ENCODE assay signal across 13 mouse cellular contexts in the genomic region with DNA sequence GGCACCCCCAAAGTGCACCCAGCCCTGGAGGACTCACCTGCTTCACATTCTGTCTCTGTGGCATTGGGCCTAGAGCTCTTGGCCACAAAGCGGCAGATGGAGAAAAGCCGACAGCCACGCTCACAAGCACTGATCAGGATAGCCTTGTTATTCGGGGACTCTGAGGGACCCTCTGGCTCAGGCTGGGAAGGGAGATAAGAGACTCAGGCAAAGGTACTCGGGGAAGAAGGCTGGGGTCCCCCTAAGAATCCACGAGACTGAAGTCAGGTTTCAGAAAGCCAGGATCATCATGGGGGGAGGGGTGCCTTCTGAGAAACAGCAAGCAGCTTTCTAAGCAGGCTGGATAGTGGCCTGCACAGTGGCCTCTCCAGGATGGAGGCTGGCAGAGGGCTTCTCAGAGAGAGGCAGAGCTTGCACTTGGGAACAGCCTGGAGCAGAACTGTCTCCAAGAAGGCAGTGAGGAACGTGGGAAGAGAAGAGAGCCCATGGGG. TPM values are rescaled to one million over a fixed set of nuclear protein-coding genes. Genes with fewer than 3 reads are reported as not detected.
DNase-seq lines count a peak whose midpoint lies in the region; ATAC-seq lines count a peak whose summit lies in the region.
"Had no signal": no experiment of that assay in that cellular context is flagged by ENCODE, and none has a peak within 500 bp of the region (broad histone marks: within the 10 kb centered on the region; RNA-seq: fewer than 3 reads in every experiment).

No protein-coding gene starts in this region.

- H3K4me1 ChIP-seq in forebrain, embryonic 14.5 days (ENCODE audit: control insufficient read depth, insufficient read depth, low read length), result peaks cover 7% of the 10 kb centered on the region
- H3K4me1 ChIP-seq in midbrain, embryonic 11.5 days (ENCODE audit: control insufficient read depth, insufficient read depth, low read length), result peaks cover 22% of the 10 kb centered on the region
- H3K4me1 ChIP-seq in intestine, embryonic 15.5 days (replicated peaks), result peaks cover 27% of the 10 kb centered on the region

- intact Hi-C loops in gastrocnemius, postnatal 14 days (cut with DNase I; ENCODE audit: low total_unique reads), result no loop called here

- H3K9ac ChIP-seq in forebrain, embryonic 14.5 days (ENCODE audit: low read length), result no peak overlapping the region
- no peak overlapping the region for H3K9ac ChIP-seq in midbrain, embryonic 11.5 days (ENCODE audit: low read length)
- H3K9ac ChIP-seq in intestine, embryonic 15.5 days, result no peak overlapping the region
- H3K9ac ChIP-seq: heart, embryonic 15.5 days; kidney, embryonic 15.5 days had no signal

- ATAC-seq in forebrain, embryonic 14.5 days, result no peak
- no peak for ATAC-seq in midbrain, embryonic 11.5 days (ENCODE audit: low FRiP score)
- no peak for ATAC-seq in intestine, embryonic 15.5 days

- DNase-seq in brain, adult 2 months (ENCODE audit: low read depth, low spot score), result peak; percentile 77
- DNase-seq in cerebellum, adult 9-10 months, result peak; percentile 80
- no peak for DNase-seq in forebrain, embryonic 14.5 days (ENCODE audit: low spot score)
- peak; percentile 85 for DNase-seq in midbrain, embryonic 11.5 days (ENCODE audit: low spot score, missing footprints)
- no peak for DNase-seq in gastrocnemius, postnatal 14 days
- no peak for DNase-seq in spleen, postnatal 14 days (ENCODE audit: low spot score in 2 of 2)
- DNase-seq in adipocyte (ENCODE audit: low spot score), result no peak
- DNase-seq: gastrocnemius, postnatal 36 days had no signal

- H3K4me2 ChIP-seq in forebrain, embryonic 14.5 days (ENCODE audit: low read length), result peak overlapping the region; percentile 55
- H3K4me2 ChIP-seq in midbrain, embryonic 11.5 days, result no peak overlapping the region
- no peak overlapping the region; the same call in 1 of the 2 replicates for H3K4me2 ChIP-seq in intestine, embryonic 15.5 days (replicated peaks)

- H3K9me3 ChIP-seq in forebrain, embryonic 14.5 days (replicated peaks; ENCODE audit: control insufficient read depth, low read length), result no peaks in the 10 kb centered on the region
- H3K9me3 ChIP-seq in midbrain, embryonic 11.5 days (ENCODE audit: control insufficient read depth, low read length), result no peaks in the 10 kb centered on the region
- no peaks in the 10 kb centered on the region for H3K9me3 ChIP-seq in intestine, embryonic 15.5 days
- H3K9me3 ChIP-seq: heart, embryonic 15.5 days; kidney, embryonic 15.5 days had no signal

- H3K4me3 ChIP-seq in forebrain, embryonic 14.5 days (ENCODE audit: low read depth, low read length), result peak overlapping the region; percentile 39; the same call in 1 of the 2 replicates
- H3K4me3 ChIP-seq in midbrain, embryonic 11.5 days (ENCODE audit: low read depth, low read length), result no peak overlapping the region
- H3K4me3 ChIP-seq in intestine, embryonic 15.5 days (replicated peaks), result no peak overlapping the region
- H3K4me3 ChIP-seq: myocyte had no signal

- H3K27me3 ChIP-seq in forebrain, embryonic 14.5 days (replicated peaks; ENCODE audit: control insufficient read depth, insufficient read depth, low read length), result peaks cover 69% of the 10 kb centered on the region
- peaks cover 64% of the 10 kb centered on the region for H3K27me3 ChIP-seq in midbrain, embryonic 11.5 days (ENCODE audit: control insufficient read depth, insufficient read depth, low read length)
- H3K27me3 ChIP-seq in intestine, embryonic 15.5 days (replicated peaks), result peaks cover 75% of the 10 kb centered on the region

- WGBS in forebrain, embryonic 14.5 days, result 53% methylated on average over 6 of the region's 7 CpGs
- 52% methylated on average over 7 of the region's 7 CpGs for whole genome bisulfite sequencing in midbrain, embryonic 11.5 days
- 62% methylated on average over 7 of the region's 7 CpGs for WGBS in intestine, embryonic 15.5 days

- no peaks in the 10 kb centered on the region for H3K36me3 ChIP-seq in forebrain, embryonic 14.5 days (ENCODE audit: control insufficient read depth, insufficient read depth, low read length)
- no peaks in the 10 kb centered on the region for H3K36me3 ChIP-seq in midbrain, embryonic 11.5 days (ENCODE audit: control insufficient read depth, insufficient read depth, low read length)
- no peaks in the 10 kb centered on the region for H3K36me3 ChIP-seq in intestine, embryonic 15.5 days
- H3K36me3 ChIP-seq: heart, embryonic 15.5 days; kidney, embryonic 15.5 days had no signal

- H3K27ac ChIP-seq in forebrain, embryonic 14.5 days (ENCODE audit: low read depth, low read length), result no peak overlapping the region
- H3K27ac ChIP-seq in midbrain, embryonic 11.5 days (ENCODE audit: low read depth, low read length), result no peak overlapping the region
- no peak overlapping the region for H3K27ac ChIP-seq in intestine, embryonic 15.5 days
- H3K27ac ChIP-seq: heart, embryonic 15.5 days; kidney, embryonic 15.5 days; stomach, postnatal 0 days had no signal

RNA-seq across cellular contexts. Expression of a gene that starts 0.9 kb away (rescaled TPM):
- 84.4 and 87.4 TPM in 2 replicates for polyA plus RNA-seq in forebrain, embryonic 14.5 days (2014; fragmentation: Nextera tagmentation; extraction: Ambion mirVana)
- 12.3 TPM in 2 replicates for polyA plus RNA-seq in midbrain, embryonic 11.5 days (2014; fragmentation: Nextera tagmentation; extraction: Ambion mirVana)
- total RNA-seq in gastrocnemius, postnatal 14 days (2021), result not detected
- 3.2 and 4.2 TPM in 2 replicates for polyA plus RNA-seq in intestine, embryonic 15.5 days (2015; fragmentation: Nextera tagmentation; extraction: Ambion mirVana)
- total RNA-seq: gastrocnemius, postnatal 36 days had no signal

RNA-seq across cellular contexts. Expression of a gene that starts 6.7 kb away (rescaled TPM):
- polyA plus RNA-seq in forebrain, embryonic 14.5 days (2014; fragmentation: Nextera tagmentation; extraction: Ambion mirVana), result 1.7 and 3.2 TPM in 2 replicates
- polyA plus RNA-seq in midbrain, embryonic 11.5 days (2014; fragmentation: Nextera tagmentation; extraction: Ambion mirVana), result 0.23 and 0.90 TPM in 2 replicates
- total RNA-seq in gastrocnemius, postnatal 14 days (2021), result 1 to 10 TPM; 1.5 to 1.9 TPM
- 0.95 and 1.2 TPM in 2 replicates for polyA plus RNA-seq in intestine, embryonic 15.5 days (2015; fragmentation: Nextera tagmentation; extraction: Ambion mirVana)

RNA-seq across cellular contexts. Expression of a gene that starts 9.5 kb away (rescaled TPM):
- polyA plus RNA-seq in forebrain, embryonic 14.5 days (2014; fragmentation: Nextera tagmentation; extraction: Ambion mirVana), result 19.3 and 19.6 TPM in 2 replicates
- 12.6 and 13.1 TPM in 2 replicates for polyA plus RNA-seq in midbrain, embryonic 11.5 days (2014; fragmentation: Nextera tagmentation; extraction: Ambion mirVana)
- 1 to 10 TPM; 5.4 TPM for total RNA-seq in gastrocnemius, postnatal 14 days (2021)
- polyA plus RNA-seq in intestine, embryonic 15.5 days (2015; fragmentation: Nextera tagmentation; extraction: Ambion mirVana), result 18.7 and 20.8 TPM in 2 replicates

RNA-seq across cellular contexts. Expression of a gene that starts 20.3 kb away (rescaled TPM):
- 174 and 199 TPM in 2 replicates for polyA plus RNA-seq in forebrain, embryonic 14.5 days (2014; fragmentation: Nextera tagmentation; extraction: Ambion mirVana)
- 126 and 129 TPM in 2 replicates for polyA plus RNA-seq in midbrain, embryonic 11.5 days (2014; fragmentation: Nextera tagmentation; extraction: Ambion mirVana)
- total RNA-seq in gastrocnemius, postnatal 14 days (2021), result 100 to 1,000 TPM; 118 to 122 TPM
- polyA plus RNA-seq in intestine, embryonic 15.5 days (2015; fragmentation: Nextera tagmentation; extraction: Ambion mirVana), result 121 and 132 TPM in 2 replicates

RNA-seq across cellular contexts. Expression of a gene that starts 24.4 kb away (rescaled TPM):
- polyA plus RNA-seq in forebrain, embryonic 14.5 days (2014; fragmentation: Nextera tagmentation; extraction: Ambion mirVana), result 709 and 911 TPM in 2 replicates
- 774 and 852 TPM in 2 replicates for polyA plus RNA-seq in midbrain, embryonic 11.5 days (2014; fragmentation: Nextera tagmentation; extraction: Ambion mirVana)
- total RNA-seq in gastrocnemius, postnatal 14 days (2021), result 1,000 to 10,000 TPM; 1,030 to 1,066 TPM
- 957 and 992 TPM in 2 replicates for polyA plus RNA-seq in intestine, embryonic 15.5 days (2015; fragmentation: Nextera tagmentation; extraction: Ambion mirVana)

Comparison
In these comparisons a context has a peak if more than half of its experiments do, and no peak if none do; other contexts are left out.
1. DNase-seq: peak in brain, adult 2 months (single experiment), cerebellum, adult 9-10 months (single experiment) and midbrain, embryonic 11.5 days (single experiment); none in forebrain, embryonic 14.5 days (single experiment), gastrocnemius, postnatal 14 days (single experiment), spleen, postnatal 14 days (0 of 2) and adipocyte (single experiment).